Mouse (Mus musculus) C2C12 (cell line): Measurements from ENCODE around the gene Cercam.

Source experiments
- CEBPB ChIP-seq: IDR thresholded peaks from one replicate; pipeline ENCODE4 v1.6.1; 2011; ENCODE audit warnings: low read depth, mild to moderate bottlenecking, control low read depth, moderate library complexity
- CTCF ChIP-seq: IDR thresholded peaks from one replicate; pipeline ENCODE4 v1.5.1; 2011; ENCODE audit not compliant: control insufficient read depth, insufficient read depth, insufficient read length
- FOSL1 ChIP-seq: IDR thresholded peaks from one replicate; pipeline ENCODE4 v1.8.0; 2011; ENCODE audit warnings: mild to moderate bottlenecking, low read length; ENCODE audit not compliant: poor library complexity, insufficient read depth, severe bottlenecking
- MAX ChIP-seq: IDR thresholded peaks from one replicate; pipeline ENCODE4 v1.6.1; 2011; ENCODE audit warnings: mild to moderate bottlenecking, control low read depth
- MYOD1 ChIP-seq: IDR thresholded peaks from one replicate; pipeline ENCODE4 v1.6.1; 2011; ENCODE audit warnings: low read depth; ENCODE audit not compliant: control insufficient read depth, insufficient read length
- MYOG ChIP-seq: IDR thresholded peaks from one replicate; pipeline ENCODE4 v1.6.1; 2011; ENCODE audit not compliant: control insufficient read depth, insufficient read length; ENCODE audit errors: extremely low read depth
- USF1 ChIP-seq: IDR thresholded peaks from one replicate; pipeline ENCODE4 v1.6.1; 2011; ENCODE audit warnings: low read depth, mild to moderate bottlenecking, control low read depth, moderate library complexity

DNA sequence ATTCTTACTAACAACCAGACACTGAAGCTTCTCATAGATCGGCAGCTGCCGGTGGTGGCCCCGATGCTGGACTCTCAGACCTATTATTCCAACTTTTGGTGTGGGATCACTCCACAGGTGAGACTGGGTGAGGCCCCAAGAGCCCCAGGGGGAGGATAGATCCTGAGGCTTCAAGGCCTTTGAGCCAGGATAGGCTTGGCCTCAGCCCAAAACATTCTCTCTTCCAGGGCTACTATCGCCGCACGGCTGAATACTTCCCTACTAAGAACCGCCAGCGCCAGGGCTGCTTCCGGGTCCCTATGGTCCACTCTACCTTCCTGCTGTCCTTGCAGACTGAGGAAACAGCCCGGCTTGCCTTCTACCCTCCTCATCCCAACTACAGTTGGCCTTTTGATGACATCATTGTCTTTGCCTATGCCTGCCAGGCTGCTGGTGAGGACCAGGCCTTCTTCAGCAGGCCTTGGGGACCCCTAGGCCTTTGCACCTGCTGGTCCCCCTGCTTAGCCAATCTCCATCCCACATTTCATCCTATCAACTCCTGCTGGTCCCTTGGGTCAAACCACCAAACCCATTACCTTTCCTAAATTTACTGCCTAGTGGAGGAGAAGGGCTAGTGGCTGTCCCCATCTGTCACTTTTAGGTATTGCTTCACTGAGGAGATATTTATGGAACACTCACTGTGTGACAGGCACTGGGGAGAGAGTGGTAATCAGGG is 3.8 kb downstream of the Cercam start:
- no peak for TF ChIP-seq CTCF
- no peak for TF ChIP-seq MAX
- no peak for TF ChIP-seq MYOG
- no peak for TF ChIP-seq USF1
- TF ChIP-seq CEBPB, result no peak
- TF ChIP-seq FOSL1, result no peak
- TF ChIP-seq MYOD1, result no peak
